Mouse (Mus musculus) forebrain, embryonic 16.5 days (tissue): ENCODE measurements around the gene Gm10135. TPM values are rescaled to one million over a fixed set of nuclear protein-coding genes. Genes with fewer than 3 reads are reported as not detected.
"Not testable (repeated sequence)": the region's sequence is repeated elsewhere in the genome, so short reads cannot be mapped to it uniquely, and the experiment has no call there.

Experiments
- ATAC-seq: fragments of 200-750 bp; cut with Nextera tagmentation; 2 replicates; pipeline ENCODE4 v1.8.0; 2017; ENCODE audit warnings: mild to moderate bottlenecking, moderate library complexity
- H3K27ac ChIP-seq: fragments of 300-500 bp; sonication (generic); 2 replicates; pipeline ENCODE4 v1.5.1; 2014; ENCODE audit warnings: low read length, control low read depth
- H3K27me3 ChIP-seq: fragments of 300-500 bp; sonication (generic); replicated peaks from 2 replicates; pipeline ENCODE4 v1.6.1; 2014; ENCODE audit warnings: low read length; ENCODE audit not compliant: control insufficient read depth, insufficient read depth
- H3K36me3 ChIP-seq: fragments of 300-500 bp; sonication (generic); 2 replicates; pipeline ENCODE4 v1.6.1; 2014; ENCODE audit not compliant: control insufficient read depth, insufficient read depth
- H3K4me1 ChIP-seq: fragments of 300-500 bp; sonication (generic); replicated peaks from 2 replicates; pipeline ENCODE4 v1.6.1; 2014; ENCODE audit warnings: low read length; ENCODE audit not compliant: control insufficient read depth, insufficient read depth
- H3K4me2 ChIP-seq: fragments of 300-500 bp; sonication (generic); 2 replicates; pipeline ENCODE4 v1.6.1; 2014; ENCODE audit warnings: mild to moderate bottlenecking, low read length, control low read depth
- H3K4me3 ChIP-seq: fragments of 300-500 bp; sonication (generic); replicated peaks from 2 replicates; pipeline ENCODE4 v1.5.1; 2014; ENCODE audit warnings: mild to moderate bottlenecking, low read length, control low read depth
- H3K9ac ChIP-seq: fragments of 300-500 bp; sonication (generic); replicated peaks from 2 replicates; pipeline ENCODE4 v1.6.1; 2014; ENCODE audit warnings: low read depth, low read length, control low read depth
- H3K9me3 ChIP-seq: fragments of 300-500 bp; sonication (generic); 2 replicates; pipeline ENCODE4 v1.6.1; 2016; ENCODE audit warnings: low read length; ENCODE audit not compliant: control insufficient read depth
- WGBS: fragments of 180-500 bp; shearing (Covaris S2); extraction: QIAGEN DNeasy Blood & Tissue Kit; methylation state at CpG from one replicate; pipeline ENCODE4 v1.1.7; 2014; 5-methylcytosine and 5-hydroxymethylcytosine counted together
- polyA plus RNA-seq: library from polyadenylated mRNA; unstranded; fragments of >200 nt; fragmentation: Nextera tagmentation; extraction: Ambion mirVana; gene quantifications from 2 replicates; pipeline ENCODE4 v1.2.1, GENCODE M21; 2015

Gm10135 gene
- polyA plus RNA-seq, 1 experiment from 2014 or later, result not detected

- no peaks in the 10 kb centered on the region for H3K36me3 ChIP-seq
- no peaks in the 10 kb centered on the region for H3K27me3 ChIP-seq
- WGBS, result 95% methylated on average over 5 of the region's 5 CpGs
- no peaks in the 10 kb centered on the region for H3K4me1 ChIP-seq
- H3K9ac ChIP-seq, result no peak overlapping the region
- H3K9me3 ChIP-seq, result no peaks in the 10 kb centered on the region
- no peak for ATAC-seq
- no peak overlapping the region for H3K27ac ChIP-seq
- H3K4me3 ChIP-seq, result no peak overlapping the region
- H3K4me2 ChIP-seq, result no peak overlapping the region
Observed at GRCm38 (mm10) chr5:72940906-72941432, 33.5 kb downstream of the Gm10135 start.

GRCm38 (mm10) chr5:72939311-72939710 lies 35.2 kb downstream of the Gm10135 start:
- H3K27me3 ChIP-seq, result no peaks in the 10 kb centered on the region
- no peaks in the 10 kb centered on the region for H3K36me3 ChIP-seq
- H3K4me2 ChIP-seq, result no peak overlapping the region
- H3K4me3 ChIP-seq, result no peak overlapping the region
- no peak for ATAC-seq
- 92% methylated on average over 2 of the region's 2 CpGs for WGBS
- no peak overlapping the region for H3K27ac ChIP-seq
- H3K9ac ChIP-seq, result no peak overlapping the region
- H3K4me1 ChIP-seq, result no peaks in the 10 kb centered on the region
- no peaks in the 10 kb centered on the region for H3K9me3 ChIP-seq

DNA sequence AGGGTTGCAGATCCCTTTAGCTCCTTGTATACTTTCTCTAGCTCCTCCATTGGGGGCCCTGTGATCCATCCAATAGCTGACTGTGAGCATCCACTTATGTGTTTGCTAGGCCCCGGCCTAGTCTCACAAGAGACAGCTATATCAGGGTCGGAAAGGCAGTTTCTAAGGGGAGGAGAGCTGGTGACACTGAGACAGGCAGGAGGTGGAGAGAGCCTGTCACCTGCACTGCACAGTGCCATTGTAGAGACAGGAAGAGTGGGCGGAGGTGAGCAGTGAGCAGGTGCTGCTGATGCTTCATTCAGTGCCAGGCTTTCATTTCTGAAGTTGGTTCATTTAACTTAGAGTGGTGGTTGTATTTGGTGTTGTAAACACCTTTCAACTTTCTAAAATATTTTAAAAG lies 36.1 kb downstream of the Gm10135 start:
- H3K9ac ChIP-seq, H3K36me3 ChIP-seq, H3K9me3 ChIP-seq, H3K4me1 ChIP-seq, H3K4me2 ChIP-seq, H3K4me3 ChIP-seq, H3K27ac ChIP-seq, ATAC-seq, H3K27me3 ChIP-seq: not testable (repeated sequence)
- WGBS, result 98% methylated on average over 3 of the region's 3 CpGs

GRCm38 (mm10) chr5:72933026-72933675 lies 41.4 kb downstream of the Gm10135 start:
- ATAC-seq, result no peak
- Histone ChIP-seq H3K9me3 (no peaks in the 10 kb centered on the region), H3K4me1 (no peaks in the 10 kb centered on the region), H3K27me3 (no peaks in the 10 kb centered on the region), H3K9ac (no peak overlapping the region), H3K36me3 (peaks cover 2% of the 10 kb centered on the region; the same call in 1 of the 2 replicates), H3K4me2 (no peak overlapping the region), H3K27ac (no peak overlapping the region), H3K4me3 (no peak overlapping the region)
- 95% methylated on average over 17 of the region's 17 CpGs for WGBS

DNA sequence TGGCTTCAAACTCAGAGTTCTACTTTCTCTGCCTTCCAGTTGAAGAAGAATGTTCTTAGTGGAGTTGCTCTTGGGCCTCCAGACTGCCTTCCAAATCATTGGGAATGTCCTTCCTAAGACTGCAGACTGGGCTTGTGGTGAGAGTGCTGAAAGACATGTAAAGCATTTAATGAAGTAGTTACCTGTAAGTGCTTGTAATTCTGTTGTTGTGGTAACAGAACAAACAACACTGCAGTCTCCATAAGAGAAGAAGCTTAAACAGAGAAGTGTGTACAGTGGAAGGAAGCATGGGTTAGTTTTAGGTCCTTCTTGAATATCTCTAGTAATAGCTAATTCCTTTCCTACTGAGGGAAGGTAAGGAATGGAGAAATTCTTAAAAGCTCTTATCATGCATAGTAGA lies 47.4 kb downstream of the Gm10135 start:
- H3K36me3 ChIP-seq, result no peaks in the 10 kb centered on the region
- no peaks in the 10 kb centered on the region for H3K4me1 ChIP-seq
- no peak for ATAC-seq
- no peaks in the 10 kb centered on the region for H3K27me3 ChIP-seq
- no peak overlapping the region for H3K27ac ChIP-seq
- no peak overlapping the region for H3K9ac ChIP-seq
- no peak overlapping the region for H3K4me3 ChIP-seq
- H3K4me2 ChIP-seq, result no peak overlapping the region
- no peaks in the 10 kb centered on the region for H3K9me3 ChIP-seq

GRCm38 (mm10) chr5:72922796-72923195 lies 51.7 kb downstream of the Gm10135 start:
- Histone ChIP-seq H3K4me1 (peaks cover 11% of the 10 kb centered on the region), H3K27me3 (no peaks in the 10 kb centered on the region), H3K27ac (no peak overlapping the region), H3K36me3 (no peaks in the 10 kb centered on the region), H3K4me3 (no peak overlapping the region), H3K9me3 (no peaks in the 10 kb centered on the region), H3K9ac (no peak overlapping the region), H3K4me2 (no peak overlapping the region)
- 100% methylated on average over 3 of the region's 3 CpGs for WGBS
- ATAC-seq, result no peak

DNA sequence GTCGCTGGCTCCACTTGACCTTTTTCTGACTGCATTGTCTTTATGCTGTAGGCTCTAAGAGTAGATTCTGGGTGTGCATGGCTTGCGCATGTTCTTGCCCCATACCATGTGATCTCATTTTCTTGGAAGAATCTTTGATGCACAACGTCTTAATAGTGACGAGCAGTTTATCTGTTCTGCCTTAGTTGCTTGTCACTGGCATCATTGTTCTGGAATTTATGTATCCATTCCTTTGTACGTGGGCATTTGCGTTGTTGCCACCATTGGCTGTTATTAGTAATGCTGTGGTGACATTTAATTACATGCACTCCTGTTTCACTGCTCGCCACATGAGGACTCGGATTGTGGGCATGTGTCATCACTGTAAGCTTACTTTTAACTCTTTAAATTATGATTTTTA lies 53.3 kb downstream of the Gm10135 start:
- WGBS, result 85% methylated on average over 8 of the region's 8 CpGs
- Histone ChIP-seq H3K9ac (no peak overlapping the region), H3K4me2 (no peak overlapping the region), H3K9me3 (no peaks in the 10 kb centered on the region), H3K4me3 (no peak overlapping the region), H3K27me3 (no peaks in the 10 kb centered on the region), H3K27ac (no peak overlapping the region), H3K36me3 (no peaks in the 10 kb centered on the region), H3K4me1 (peaks cover 24% of the 10 kb centered on the region)
- no peak for ATAC-seq

DNA sequence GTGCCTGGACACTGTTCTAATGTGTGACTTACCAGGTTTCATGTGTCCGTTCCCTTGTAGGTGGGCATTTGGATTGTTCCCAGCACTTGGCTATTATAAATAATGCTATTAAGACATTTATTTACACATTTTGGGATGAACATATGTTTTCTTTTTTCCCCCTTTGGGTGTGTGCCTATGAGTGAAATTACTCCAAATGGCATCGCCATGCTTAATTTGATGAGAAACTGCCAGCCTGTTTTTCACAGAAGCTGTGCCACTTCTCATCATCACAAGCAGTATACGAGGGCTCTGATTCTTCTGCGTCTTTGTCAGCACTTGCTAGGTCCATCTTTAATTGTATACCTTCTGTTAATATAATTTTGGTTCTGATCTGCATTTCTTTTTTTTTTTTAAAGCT lies 54.1 kb downstream of the Gm10135 start:
- no peak overlapping the region for H3K4me2 ChIP-seq
- H3K9me3 ChIP-seq, result no peaks in the 10 kb centered on the region
- peak; percentile 45 for ATAC-seq
- WGBS, result 50% methylated on average over 4 of the region's 4 CpGs
- H3K27me3 ChIP-seq, result no peaks in the 10 kb centered on the region
- peaks cover 29% of the 10 kb centered on the region for H3K4me1 ChIP-seq
- no peaks in the 10 kb centered on the region for H3K36me3 ChIP-seq
- no peak overlapping the region for H3K4me3 ChIP-seq
- no peak overlapping the region for H3K27ac ChIP-seq
- no peak overlapping the region for H3K9ac ChIP-seq

DNA sequence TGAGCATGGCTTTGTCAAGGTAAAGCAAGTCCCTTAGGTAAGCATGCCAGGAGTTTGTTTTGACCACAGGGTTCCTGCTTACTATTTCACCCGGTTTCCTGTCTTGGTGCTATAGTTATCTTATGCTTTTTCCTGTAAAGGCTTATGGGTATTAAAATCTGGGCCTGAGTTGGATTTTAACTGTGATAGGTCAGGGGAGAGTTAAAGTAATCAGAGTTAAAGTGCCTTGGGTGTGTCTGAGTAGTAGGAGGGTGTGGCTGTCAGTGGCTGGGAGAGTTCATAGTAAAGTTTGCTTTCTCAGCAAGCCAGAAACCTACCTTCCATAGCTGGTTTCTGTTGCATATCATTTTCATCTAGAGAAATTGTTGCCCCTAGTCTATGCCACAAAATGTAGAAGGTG lies 57.7 kb downstream of the Gm10135 start:
- Histone ChIP-seq H3K9ac (no peak overlapping the region; the same call in 1 of the 2 replicates), H3K27ac (no peak overlapping the region), H3K4me3 (no peak overlapping the region), H3K36me3 (no peaks in the 10 kb centered on the region), H3K4me1 (peaks cover 38% of the 10 kb centered on the region), H3K4me2 (peak overlapping the region; percentile 68), H3K9me3 (no peaks in the 10 kb centered on the region), H3K27me3 (no peaks in the 10 kb centered on the region)
- no peak for ATAC-seq
- 74% methylated on average over 1 of the region's 1 CpGs for WGBS

DNA sequence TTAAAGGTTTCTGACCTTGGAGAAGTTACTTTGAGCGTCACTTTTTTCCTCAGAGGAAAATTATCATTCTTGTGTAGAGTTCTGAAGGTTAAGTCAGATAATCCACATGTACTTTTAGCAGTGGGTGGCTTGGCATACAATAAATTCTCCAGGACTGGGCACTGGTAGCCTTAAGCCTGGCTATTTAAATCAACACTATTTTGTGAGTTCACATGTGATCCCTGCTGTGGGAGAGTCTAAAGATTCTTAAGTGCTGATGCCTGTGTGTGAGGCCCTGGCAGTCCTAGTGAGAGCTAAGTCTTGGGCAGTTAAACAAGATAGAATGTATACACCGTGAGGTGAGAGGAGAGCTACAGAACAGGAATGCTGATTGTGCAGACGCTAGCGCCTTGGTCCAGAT lies 58.5 kb downstream of the Gm10135 start:
- Histone ChIP-seq H3K4me3 (peak overlapping the region; percentile 94), H3K9me3 (no peaks in the 10 kb centered on the region), H3K27ac (no peak overlapping the region), H3K36me3 (no peaks in the 10 kb centered on the region), H3K9ac (peak overlapping the region; percentile 99), H3K27me3 (no peaks in the 10 kb centered on the region), H3K4me1 (peaks cover 38% of the 10 kb centered on the region), H3K4me2 (peak overlapping the region; percentile 68)
- ATAC-seq, result no peak
- WGBS, result 37% methylated on average over 4 of the region's 4 CpGs
